Mouse (Mus musculus): Measurements from ENCODE around the gene Gm960.

GRCm38 (mm10) chr19:4635986-4636385, 62.5 kb downstream of the Gm960 start:
- TF ChIP-seq CTCF (IDR thresholded peaks at IDR 0.05; ENCODE audit: low read depth, low read length) (no peak), POLR2A (IDR thresholded peaks at IDR 0.05; ENCODE audit: extremely low read depth, insufficient read depth, low read length) (no peak)
